Mouse (Mus musculus): ENCODE results near the gene Wars2. TPM values are rescaled to one million over a fixed set of nuclear protein-coding genes. Genes with fewer than 3 reads are reported as not detected.

Wars2 gene
- polyA plus RNA-seq, 1 experiment, result 2.6 TPM

GRCm38 (mm10) chr3:99184373-99184772, 43.5 kb downstream of the Wars2 start:
- H3K27ac ChIP-seq (ENCODE audit: insufficient read depth, low read depth, low read length), result no peak overlapping the region
- WGBS, result 78% methylated on average over 1 of the region's 1 CpGs
- TF ChIP-seq POLR2A (IDR thresholded peaks at IDR 0.05; ENCODE audit: low read depth, low read length) (no peak), CTCF (IDR thresholded peaks at IDR 0.05; ENCODE audit: extremely low read depth, insufficient read length, insufficient replicate concordance, low read depth, low read length) (no peak)
- no peaks in the 10 kb centered on the region for H3K36me3 ChIP-seq (ENCODE audit: control insufficient read depth, insufficient read depth, low read length)
- no peaks in the 10 kb centered on the region for H3K4me1 ChIP-seq (ENCODE audit: control insufficient read depth, insufficient read depth, insufficient read length, low read length)
- no peaks in the 10 kb centered on the region for H3K27me3 ChIP-seq (ENCODE audit: control insufficient read depth, insufficient read depth, low read length)
- H3K4me3 ChIP-seq (ENCODE audit: low read depth, low read length), result no peak overlapping the region

GRCm38 (mm10) chr3:99188097-99188496, 47.2 kb downstream of the Wars2 start:
- Histone ChIP-seq H3K36me3 (ENCODE audit: control insufficient read depth, insufficient read depth, low read length) (no peaks in the 10 kb centered on the region), H3K27ac (ENCODE audit: insufficient read depth, low read depth, low read length) (no peak overlapping the region), H3K4me1 (ENCODE audit: control insufficient read depth, insufficient read depth, insufficient read length, low read length) (no peaks in the 10 kb centered on the region), H3K27me3 (ENCODE audit: control insufficient read depth, insufficient read depth, low read length) (no peaks in the 10 kb centered on the region), H3K4me3 (ENCODE audit: low read depth, low read length) (no peak overlapping the region)
- TF ChIP-seq POLR2A (IDR thresholded peaks at IDR 0.05; ENCODE audit: low read depth, low read length) (no peak), CTCF (IDR thresholded peaks at IDR 0.05; ENCODE audit: extremely low read depth, insufficient read length, insufficient replicate concordance, low read depth, low read length) (no peak)
- 33% methylated on average over 1 of the region's 1 CpGs for WGBS

GRCm38 (mm10) chr3:99193576-99193975, 52.7 kb downstream of the Wars2 start:
- Histone ChIP-seq H3K36me3 (ENCODE audit: control insufficient read depth, insufficient read depth, low read length) (no peaks in the 10 kb centered on the region), H3K27me3 (ENCODE audit: control insufficient read depth, insufficient read depth, low read length) (no peaks in the 10 kb centered on the region)
- 83% methylated on average over 4 of the region's 4 CpGs for WGBS

GRCm38 (mm10) chr3:99203331-99203730, 62.5 kb downstream of the Wars2 start:
- H3K4me3 ChIP-seq (ENCODE audit: low read depth, low read length), result no peak overlapping the region
- no peaks in the 10 kb centered on the region for H3K27me3 ChIP-seq (ENCODE audit: control insufficient read depth, insufficient read depth, low read length)
- TF ChIP-seq POLR2A (IDR thresholded peaks at IDR 0.05; ENCODE audit: low read depth, low read length) (no peak), CTCF (IDR thresholded peaks at IDR 0.05; ENCODE audit: extremely low read depth, insufficient read length, insufficient replicate concordance, low read depth, low read length) (no peak)
- peaks cover 5% of the 10 kb centered on the region; the same call in 1 of the 2 replicates for H3K36me3 ChIP-seq (ENCODE audit: control insufficient read depth, insufficient read depth, low read length)
- H3K4me1 ChIP-seq (ENCODE audit: control insufficient read depth, insufficient read depth, insufficient read length, low read length), result no peaks in the 10 kb centered on the region
- H3K27ac ChIP-seq (ENCODE audit: insufficient read depth, low read depth, low read length), result no peak overlapping the region

More at GRCm38 (mm10) chr3:99193576-99193975, 52.7 kb downstream of the Wars2 start:
- TF ChIP-seq POLR2A (IDR thresholded peaks at IDR 0.05; ENCODE audit: low read depth, low read length) (no peak), CTCF (IDR thresholded peaks at IDR 0.05; ENCODE audit: extremely low read depth, insufficient read length, insufficient replicate concordance, low read depth, low read length) (no peak)
- H3K4me3 ChIP-seq (ENCODE audit: low read depth, low read length), result no peak overlapping the region
- no peak overlapping the region for H3K27ac ChIP-seq (ENCODE audit: insufficient read depth, low read depth, low read length)
- no peaks in the 10 kb centered on the region for H3K4me1 ChIP-seq (ENCODE audit: control insufficient read depth, insufficient read depth, insufficient read length, low read length)

GRCm38 (mm10) chr3:99208416-99208815, 67.5 kb downstream of the Wars2 start:
- H3K27me3 ChIP-seq (ENCODE audit: control insufficient read depth, insufficient read depth, low read length), result no peaks in the 10 kb centered on the region
- H3K27ac ChIP-seq (ENCODE audit: insufficient read depth, low read depth, low read length), result no peak overlapping the region
- peaks cover 2% of the 10 kb centered on the region; the same call in 1 of the 2 replicates for H3K36me3 ChIP-seq (ENCODE audit: control insufficient read depth, insufficient read depth, low read length)
- 25% methylated on average over 1 of the region's 1 CpGs for WGBS
- no peak overlapping the region for H3K4me3 ChIP-seq (ENCODE audit: low read depth, low read length)
- H3K4me1 ChIP-seq (ENCODE audit: control insufficient read depth, insufficient read depth, insufficient read length, low read length), result no peaks in the 10 kb centered on the region
- no peak for TF ChIP-seq POLR2A (IDR thresholded peaks at IDR 0.05; ENCODE audit: low read depth, low read length)
- no peak for TF ChIP-seq CTCF (IDR thresholded peaks at IDR 0.05; ENCODE audit: extremely low read depth, insufficient read length, insufficient replicate concordance, low read depth, low read length)

DNA sequence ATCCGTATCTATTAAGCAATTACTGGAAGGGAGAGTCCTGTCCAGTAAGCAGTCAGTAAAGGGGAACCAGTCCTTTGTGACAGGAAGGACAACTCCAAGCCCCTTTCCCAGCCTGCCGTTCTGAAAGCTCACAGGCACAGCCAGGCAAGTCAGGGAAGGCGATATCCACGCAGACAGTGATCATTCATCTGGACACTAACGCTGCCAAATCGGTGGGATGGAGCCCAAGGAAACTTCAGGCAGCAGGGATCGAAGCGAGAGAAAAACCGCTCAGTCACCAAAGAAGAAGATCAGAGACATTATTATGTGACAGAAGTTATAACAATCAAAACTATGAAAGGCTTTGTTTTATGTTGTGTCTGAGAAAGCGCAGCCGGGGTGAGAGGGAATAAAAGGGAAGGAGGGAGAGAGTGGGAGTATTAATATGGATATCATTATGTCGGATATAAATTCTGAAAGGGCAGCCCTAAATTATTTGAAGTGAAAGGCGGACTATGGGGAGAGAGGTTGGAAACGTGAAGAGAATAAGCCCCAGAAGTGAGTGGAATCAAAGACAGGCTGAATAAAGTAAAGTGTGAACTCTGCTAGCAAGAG, 70.3 kb downstream of the Wars2 start:
- H3K27me3 ChIP-seq (ENCODE audit: control insufficient read depth, insufficient read depth, low read length), result no peaks in the 10 kb centered on the region
- TF ChIP-seq POLR2A (IDR thresholded peaks at IDR 0.05; ENCODE audit: low read depth, low read length) (no peak), CTCF (IDR thresholded peaks at IDR 0.05; ENCODE audit: extremely low read depth, insufficient read length, insufficient replicate concordance, low read depth, low read length) (no peak)
- H3K27ac ChIP-seq (ENCODE audit: insufficient read depth, low read depth, low read length), result no peak overlapping the region
- H3K36me3 ChIP-seq (ENCODE audit: control insufficient read depth, insufficient read depth, low read length), result peaks cover 1% of the 10 kb centered on the region; the same call in 1 of the 2 replicates
- no peaks in the 10 kb centered on the region for H3K4me1 ChIP-seq (ENCODE audit: control insufficient read depth, insufficient read depth, insufficient read length, low read length)
- H3K4me3 ChIP-seq (ENCODE audit: low read depth, low read length), result no peak overlapping the region
- WGBS, result 84% methylated on average over 14 of the region's 14 CpGs

GRCm38 (mm10) chr3:99227807-99228206, 86.9 kb downstream of the Wars2 start:
- TF ChIP-seq CTCF (IDR thresholded peaks at IDR 0.05; ENCODE audit: extremely low read depth, insufficient read length, insufficient replicate concordance, low read depth, low read length) (no peak), POLR2A (IDR thresholded peaks at IDR 0.05; ENCODE audit: low read depth, low read length) (no peak)
- WGBS, result 31% methylated on average over 2 of the region's 2 CpGs
- peaks cover 4% of the 10 kb centered on the region; the same call in 1 of the 2 replicates for H3K4me1 ChIP-seq (ENCODE audit: control insufficient read depth, insufficient read depth, insufficient read length, low read length)
- H3K27me3 ChIP-seq (ENCODE audit: control insufficient read depth, insufficient read depth, low read length), result no peaks in the 10 kb centered on the region
- H3K36me3 ChIP-seq (ENCODE audit: control insufficient read depth, insufficient read depth, low read length), result no peaks in the 10 kb centered on the region
- H3K27ac ChIP-seq (ENCODE audit: insufficient read depth, low read depth, low read length), result no peak overlapping the region
- no peak overlapping the region for H3K4me3 ChIP-seq (ENCODE audit: low read depth, low read length)
